Mouse (Mus musculus): Measurements from ENCODE around the gene Pik3cd. TPM values are rescaled to one million over a fixed set of nuclear protein-coding genes. Genes with fewer than 3 reads are reported as not detected.

The Pik3cd gene
- total and polyA plus RNA-seq, 2 experiments from 2014 or later, result 9.2 to 20.8 TPM

DNA sequence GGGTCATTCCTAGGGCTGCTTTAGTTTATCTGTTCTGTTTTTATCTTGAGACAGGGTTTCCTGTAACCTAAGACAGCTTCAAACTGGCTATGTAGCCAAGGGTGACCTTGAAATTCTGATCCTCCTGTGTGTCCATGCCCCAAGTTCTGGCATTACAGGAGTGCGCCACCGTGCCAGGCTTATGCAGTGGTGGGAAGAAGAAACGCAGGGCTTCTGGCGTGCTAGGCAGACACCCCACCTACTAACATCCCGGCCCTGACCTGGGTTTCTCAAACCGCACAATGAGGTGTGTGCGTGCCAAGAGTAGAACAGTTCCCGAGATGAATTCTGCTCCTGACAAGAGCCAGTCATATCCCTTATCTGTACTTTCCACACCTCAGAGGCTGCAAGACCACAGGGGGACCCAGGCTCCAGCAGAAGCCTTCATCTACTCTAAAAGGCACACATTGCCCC is 11.5 kb downstream of the Pik3cd start:
- Histone ChIP-seq H3K4me3 (ENCODE audit: low read length) (no peak overlapping the region), H3K9ac (replicated peaks; ENCODE audit: low read length) (no peak overlapping the region), H3K4me2 (ENCODE audit: low read depth, low read length) (no peak overlapping the region), H3K9me3 (ENCODE audit: low read length) (no peaks in the 10 kb centered on the region), H3K27me3 (ENCODE audit: insufficient read depth, low read length) (no peaks in the 10 kb centered on the region), H3K36me3 (ENCODE audit: insufficient read depth, low read length) (no peaks in the 10 kb centered on the region), H3K4me1 (ENCODE audit: insufficient read depth, low read length) (no peaks in the 10 kb centered on the region), H3K27ac (no peak overlapping the region)
- WGBS, result 87% methylated on average over 8 of the region's 8 CpGs
- DNase-seq (ENCODE audit: low spot score) (no peak), ATAC-seq (no peak)
- TF ChIP-seq CTCF (IDR thresholded peaks at IDR 0.05; ENCODE audit: low read depth), result no peak

DNA sequence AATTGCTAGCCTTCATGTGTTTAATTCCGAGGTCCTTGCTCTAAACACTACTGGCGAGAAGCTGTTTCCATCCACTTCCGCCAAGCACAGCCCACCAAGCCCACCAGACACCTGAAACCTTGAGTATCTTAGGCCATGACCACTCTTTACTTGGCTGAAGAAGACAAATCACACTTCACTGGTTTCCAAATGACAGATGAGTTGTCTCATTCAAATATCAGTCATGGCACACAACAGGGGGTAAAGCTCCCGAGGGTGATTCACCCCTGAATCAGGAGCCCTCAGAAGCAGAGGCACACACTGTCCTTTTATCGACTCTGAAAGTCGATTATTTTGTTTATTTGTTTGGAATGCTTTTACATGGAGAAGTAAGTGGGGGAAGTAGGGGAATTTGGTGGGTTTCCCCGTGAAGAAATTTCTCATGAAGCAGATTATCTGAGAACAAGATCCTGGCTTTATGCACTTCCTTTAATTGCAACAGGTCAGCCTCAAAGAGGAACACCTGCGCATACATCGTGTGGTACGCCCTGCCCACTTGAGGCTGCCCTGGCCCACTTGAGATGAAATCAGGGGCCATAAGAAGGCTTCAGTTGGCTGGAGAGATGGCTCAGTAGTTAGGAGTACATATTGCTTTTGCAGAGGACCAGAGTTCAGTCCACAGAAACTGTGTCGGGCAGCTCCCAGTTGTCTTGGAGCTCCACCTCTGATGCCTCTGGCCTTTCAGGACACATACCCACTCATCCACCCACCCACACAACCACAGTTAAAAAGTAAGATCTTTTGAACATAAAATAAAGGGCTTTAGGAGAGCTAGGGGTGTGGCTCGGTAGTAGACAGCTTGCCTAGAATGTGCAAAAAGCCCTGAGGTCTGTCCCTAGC is 12.3 kb downstream of the Pik3cd start:
- DNase-seq (ENCODE audit: low spot score) (no peak), ATAC-seq (no peak)
- TF ChIP-seq CTCF (IDR thresholded peaks at IDR 0.05; ENCODE audit: low read depth), result no peak

DNA sequence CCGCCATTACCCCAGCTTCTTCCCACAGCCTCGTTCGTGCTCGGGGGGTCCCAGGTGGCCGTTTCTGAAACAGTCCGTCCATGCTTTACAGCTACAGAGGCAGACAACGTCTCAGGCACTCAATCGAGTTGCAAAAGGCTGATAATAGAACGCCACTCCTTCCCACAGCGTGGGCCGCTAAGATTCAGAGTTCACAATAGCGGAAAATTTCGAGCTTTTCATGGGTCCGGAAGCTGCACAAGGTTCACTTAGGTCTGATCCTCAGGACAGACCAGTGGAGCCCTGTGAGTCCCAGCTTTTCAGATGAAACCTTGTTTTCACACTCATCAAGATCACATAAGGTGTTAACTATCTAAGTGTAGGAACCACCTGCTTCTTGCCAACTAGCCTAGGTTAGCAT is 13.5 kb downstream of the Pik3cd start:
- TF ChIP-seq CTCF (IDR thresholded peaks at IDR 0.05; ENCODE audit: low read depth), result no peak
- Histone ChIP-seq H3K9me3 (ENCODE audit: low read length) (no peaks in the 10 kb centered on the region), H3K4me2 (ENCODE audit: low read depth, low read length) (no peak overlapping the region), H3K27ac (no peak overlapping the region), H3K4me1 (ENCODE audit: insufficient read depth, low read length) (no peaks in the 10 kb centered on the region), H3K27me3 (ENCODE audit: insufficient read depth, low read length) (no peaks in the 10 kb centered on the region), H3K36me3 (ENCODE audit: insufficient read depth, low read length) (no peaks in the 10 kb centered on the region), H3K4me3 (ENCODE audit: low read length) (no peak overlapping the region), H3K9ac (replicated peaks; ENCODE audit: low read length) (no peak overlapping the region)
- 68% methylated on average over 14 of the region's 14 CpGs for WGBS
- ATAC-seq (no peak), DNase-seq (ENCODE audit: low spot score) (no peak)

More for the DNA sequence above, 12.3 kb downstream of the Pik3cd start:
- Histone ChIP-seq H3K4me2 (ENCODE audit: low read depth, low read length) (no peak overlapping the region), H3K27me3 (ENCODE audit: insufficient read depth, low read length) (no peaks in the 10 kb centered on the region), H3K9me3 (ENCODE audit: low read length) (no peaks in the 10 kb centered on the region), H3K27ac (no peak overlapping the region), H3K4me3 (ENCODE audit: low read length) (no peak overlapping the region), H3K9ac (replicated peaks; ENCODE audit: low read length) (no peak overlapping the region), H3K36me3 (ENCODE audit: insufficient read depth, low read length) (no peaks in the 10 kb centered on the region), H3K4me1 (ENCODE audit: insufficient read depth, low read length) (no peaks in the 10 kb centered on the region)
- 82% methylated on average over 12 of the region's 12 CpGs for WGBS

DNA sequence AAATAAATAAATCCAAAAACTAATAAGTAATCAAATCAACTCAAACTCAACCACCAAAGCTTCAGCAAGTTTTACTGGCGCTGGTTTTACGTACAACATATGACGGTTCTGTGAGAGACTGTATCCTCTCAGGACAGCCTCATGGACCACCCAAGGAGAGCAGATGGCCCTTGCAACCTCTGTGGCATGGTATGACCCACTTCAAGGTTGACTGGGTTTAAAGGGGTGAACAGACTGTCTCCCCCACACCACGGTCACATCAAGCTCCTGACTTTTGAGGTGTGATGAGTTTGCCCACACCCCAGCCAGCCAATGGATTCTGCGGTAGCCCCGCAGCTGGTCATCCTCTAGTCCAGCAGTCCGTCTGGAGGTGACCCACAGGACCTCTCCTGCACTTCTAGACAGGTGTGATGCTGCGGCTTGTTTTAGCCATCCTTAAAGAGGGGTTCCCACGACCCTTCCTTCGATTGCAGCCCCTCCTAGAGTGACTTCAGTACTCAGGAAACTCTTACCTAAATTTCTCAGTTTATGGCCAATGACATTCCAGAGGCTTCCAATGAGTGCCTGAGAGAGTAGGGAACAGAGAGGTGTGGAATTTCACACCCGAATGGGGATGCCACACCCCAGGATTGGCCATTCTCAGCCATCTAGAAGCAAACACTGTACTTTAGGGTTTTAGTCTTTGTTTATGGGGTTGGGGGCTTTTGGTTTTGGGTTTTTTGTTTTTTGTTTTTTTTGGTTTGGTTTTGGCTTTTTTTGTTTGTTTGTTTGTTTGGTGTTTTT is 17.3 kb downstream of the Pik3cd start:
- TF ChIP-seq CTCF (IDR thresholded peaks at IDR 0.05; ENCODE audit: low read depth), result no peak
- Histone ChIP-seq H3K27me3 (ENCODE audit: insufficient read depth, low read length) (no peaks in the 10 kb centered on the region), H3K4me2 (ENCODE audit: low read depth, low read length) (no peak overlapping the region), H3K4me3 (ENCODE audit: low read length) (no peak overlapping the region), H3K27ac (no peak overlapping the region), H3K4me1 (ENCODE audit: insufficient read depth, low read length) (no peaks in the 10 kb centered on the region), H3K9ac (replicated peaks; ENCODE audit: low read length) (no peak overlapping the region), H3K9me3 (ENCODE audit: low read length) (no peaks in the 10 kb centered on the region), H3K36me3 (ENCODE audit: insufficient read depth, low read length) (no peaks in the 10 kb centered on the region)
- 84% methylated on average over 11 of the region's 11 CpGs for WGBS
- DNase-seq (ENCODE audit: low spot score) (no peak), ATAC-seq (no peak)

DNA sequence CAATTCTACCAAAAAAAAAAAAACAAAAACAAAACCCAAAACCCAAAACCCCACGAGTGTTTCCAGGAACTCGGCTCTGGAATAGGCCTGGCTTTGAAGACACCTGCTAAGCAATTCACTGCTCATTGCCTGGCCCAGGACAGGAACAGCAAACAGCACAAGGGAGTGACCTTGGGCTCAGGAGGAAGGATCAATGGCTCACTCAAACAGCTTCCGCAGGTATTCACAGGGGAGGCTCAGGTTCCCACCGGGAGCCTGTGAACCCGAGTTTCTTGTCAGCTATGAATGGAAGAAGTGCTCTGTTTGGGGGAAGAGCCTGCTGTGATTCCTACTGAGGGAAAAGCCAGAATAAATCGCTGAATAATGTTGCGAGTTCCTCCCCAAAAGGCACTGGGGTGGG is 18.5 kb downstream of the Pik3cd start:
- H3K9ac ChIP-seq (replicated peaks; ENCODE audit: low read length), result no peak overlapping the region
- no peaks in the 10 kb centered on the region for H3K27me3 ChIP-seq (ENCODE audit: insufficient read depth, low read length)
- DNase-seq (ENCODE audit: low spot score) (no peak), ATAC-seq (no peak)
- WGBS, result 18% methylated on average over 7 of the region's 7 CpGs
- no peak overlapping the region for H3K27ac ChIP-seq
- no peaks in the 10 kb centered on the region for H3K9me3 ChIP-seq (ENCODE audit: low read length)
- no peak overlapping the region for H3K4me2 ChIP-seq (ENCODE audit: low read depth, low read length)
- H3K4me3 ChIP-seq (ENCODE audit: low read length), result no peak overlapping the region
- no peak for TF ChIP-seq CTCF (IDR thresholded peaks at IDR 0.05; ENCODE audit: low read depth)
- H3K4me1 ChIP-seq (ENCODE audit: insufficient read depth, low read length), result no peaks in the 10 kb centered on the region
- no peaks in the 10 kb centered on the region for H3K36me3 ChIP-seq (ENCODE audit: insufficient read depth, low read length)

DNA sequence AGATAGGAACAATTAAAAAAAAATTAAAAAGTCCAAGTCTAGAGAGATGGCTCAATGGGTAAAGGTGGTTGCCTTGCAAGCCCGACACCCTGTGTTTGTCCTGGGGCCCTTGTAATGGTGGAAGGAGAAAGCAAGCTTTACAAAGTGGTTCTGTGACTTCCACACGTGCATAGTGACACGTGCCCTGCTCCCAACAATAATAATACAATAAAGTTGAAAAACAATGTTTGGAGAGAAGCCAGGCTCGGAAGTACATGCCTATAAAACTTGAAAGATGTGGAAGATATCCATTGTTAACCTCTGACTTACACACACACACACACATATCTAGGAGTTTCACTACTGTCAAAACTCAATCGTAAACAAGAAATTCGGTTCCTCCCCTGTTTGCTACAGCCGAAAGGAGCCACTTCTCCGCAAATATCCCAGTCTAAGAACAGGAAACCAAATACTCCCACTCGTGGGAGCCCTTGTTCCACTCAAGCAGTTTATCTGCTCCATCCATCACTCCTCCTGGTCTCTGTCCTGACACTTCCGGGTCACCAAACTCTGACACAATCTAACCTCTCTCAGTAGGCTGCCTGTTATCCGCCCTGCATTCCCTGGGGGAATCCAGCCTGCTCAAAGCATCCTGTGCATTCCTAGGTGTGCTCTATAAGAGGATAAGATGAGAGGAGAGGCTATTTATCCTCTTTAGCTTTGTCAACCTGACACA is 23.2 kb downstream of the Pik3cd start:
- Histone ChIP-seq H3K9ac (replicated peaks; ENCODE audit: low read length) (no peak overlapping the region), H3K27ac (no peak overlapping the region), H3K4me2 (ENCODE audit: low read depth, low read length) (no peak overlapping the region), H3K4me1 (ENCODE audit: insufficient read depth, low read length) (no peaks in the 10 kb centered on the region), H3K27me3 (ENCODE audit: insufficient read depth, low read length) (no peaks in the 10 kb centered on the region), H3K9me3 (ENCODE audit: low read length) (no peaks in the 10 kb centered on the region), H3K36me3 (ENCODE audit: insufficient read depth, low read length) (no peaks in the 10 kb centered on the region), H3K4me3 (ENCODE audit: low read length) (no peak overlapping the region)
- no peak for TF ChIP-seq CTCF (IDR thresholded peaks at IDR 0.05; ENCODE audit: low read depth)
- ATAC-seq (no peak), DNase-seq (ENCODE audit: low spot score) (no peak)
- 69% methylated on average over 11 of the region's 11 CpGs for WGBS

Measured in hindbrain, postnatal 0 days (tissue).